Mouse (Mus musculus): ENCODE measurements around the gene Arhgef26. TPM values are rescaled to one million over a fixed set of nuclear protein-coding genes. Genes with fewer than 3 reads are reported as not detected.

The Arhgef26 gene
- 31.3 TPM in 2 replicates for total RNA-seq (2014; rRNA removed)
- polyA plus RNA-seq (2015; fragmentation: Nextera tagmentation; extraction: Ambion mirVana), result 21.7 and 23.1 TPM in 2 replicates

- Histone ChIP-seq H3K27me3 (ENCODE audit: insufficient read depth, low read length) (no peaks in the 10 kb centered on the region), H3K27ac (peak within 1 kb of the TSS; percentile 78), H3K4me1 (ENCODE audit: insufficient read depth, low read length) (no peaks in the 10 kb centered on the region), H3K4me2 (ENCODE audit: low read depth, low read length) (peak within 1 kb of the TSS; percentile 76), H3K36me3 (ENCODE audit: insufficient read depth, low read length) (no peaks in the 10 kb centered on the region), H3K9ac (replicated peaks; ENCODE audit: low read length) (peak within 1 kb of the TSS; percentile 54), H3K9me3 (ENCODE audit: low read length) (no peaks in the 10 kb centered on the region), H3K4me3 (ENCODE audit: low read length) (peak within 1 kb of the TSS; percentile 83)
- TF ChIP-seq CTCF (IDR thresholded peaks at IDR 0.05; ENCODE audit: low read depth), result no peak
- DNase-seq (ENCODE audit: low spot score) (no peak), ATAC-seq (no peak)
- 84% methylated on average over 3 of the region's 3 CpGs for WGBS
Observed at GRCm38 (mm10) chr3:62338044-62338443, at the start of gene Arhgef26. Gene Arhgef26 (plus strand): TSS chr3:62338344.

- H3K4me2 ChIP-seq (ENCODE audit: low read depth, low read length), result no peak overlapping the region
- no peak overlapping the region for H3K27ac ChIP-seq
- H3K36me3 ChIP-seq (ENCODE audit: insufficient read depth, low read length), result no peaks in the 10 kb centered on the region
- WGBS, result 83% methylated on average over 3 of the region's 3 CpGs
- no peak for ATAC-seq
- no peaks in the 10 kb centered on the region for H3K9me3 ChIP-seq (ENCODE audit: low read length)
- H3K27me3 ChIP-seq (ENCODE audit: insufficient read depth, low read length), result no peaks in the 10 kb centered on the region
- DNase-seq (ENCODE audit: low spot score), result no peak
- no peak overlapping the region for H3K9ac ChIP-seq (replicated peaks; ENCODE audit: low read length)
- no peak overlapping the region for H3K4me3 ChIP-seq (ENCODE audit: low read length)
- no peak for TF ChIP-seq CTCF (IDR thresholded peaks at IDR 0.05; ENCODE audit: low read depth)
- H3K4me1 ChIP-seq (ENCODE audit: insufficient read depth, low read length), result no peaks in the 10 kb centered on the region
Observed at GRCm38 (mm10) chr3:62310493-62310892, 27.7 kb upstream of the Arhgef26 start.

- Histone ChIP-seq H3K4me2 (ENCODE audit: low read depth, low read length) (no peak overlapping the region), H3K9me3 (ENCODE audit: low read length) (no peaks in the 10 kb centered on the region), H3K9ac (replicated peaks; ENCODE audit: low read length) (no peak overlapping the region), H3K4me1 (ENCODE audit: insufficient read depth, low read length) (no peaks in the 10 kb centered on the region), H3K36me3 (ENCODE audit: insufficient read depth, low read length) (no peaks in the 10 kb centered on the region), H3K27ac (no peak overlapping the region), H3K4me3 (ENCODE audit: low read length) (no peak overlapping the region), H3K27me3 (ENCODE audit: insufficient read depth, low read length) (no peaks in the 10 kb centered on the region)
- ATAC-seq (no peak), DNase-seq (ENCODE audit: low spot score) (no peak)
- TF ChIP-seq CTCF (IDR thresholded peaks at IDR 0.05; ENCODE audit: low read depth), result no peak
- 93% methylated on average over 5 of the region's 5 CpGs for WGBS
Observed at GRCm38 (mm10) chr3:62311224-62311623, 26.9 kb upstream of the Arhgef26 start.

GRCm38 (mm10) chr3:62324708-62325107, 13.4 kb upstream of the Arhgef26 start:
- peak; percentile 75 for ATAC-seq

GRCm38 (mm10) chr3:62327903-62328302, 10.2 kb upstream of the Arhgef26 start:
- no peak overlapping the region for H3K9ac ChIP-seq (replicated peaks; ENCODE audit: low read length)
- H3K4me3 ChIP-seq (ENCODE audit: low read length), result no peak overlapping the region
- no peak for TF ChIP-seq CTCF (IDR thresholded peaks at IDR 0.05; ENCODE audit: low read depth)
- no peaks in the 10 kb centered on the region for H3K36me3 ChIP-seq (ENCODE audit: insufficient read depth, low read length)
- DNase-seq (ENCODE audit: low spot score) (peak; percentile 60), ATAC-seq (peak; percentile 83)
- peaks cover 3% of the 10 kb centered on the region; the same call in 1 of the 2 replicates for H3K4me1 ChIP-seq (ENCODE audit: insufficient read depth, low read length)
- no peaks in the 10 kb centered on the region for H3K9me3 ChIP-seq (ENCODE audit: low read length)
- 23% methylated on average over 2 of the region's 2 CpGs for WGBS
- peak overlapping the region; percentile 26; the same call in 1 of the 2 replicates for H3K27ac ChIP-seq
- H3K27me3 ChIP-seq (ENCODE audit: insufficient read depth, low read length), result no peaks in the 10 kb centered on the region
- H3K4me2 ChIP-seq (ENCODE audit: low read depth, low read length), result no peak overlapping the region

More at GRCm38 (mm10) chr3:62324708-62325107, 13.4 kb upstream of the Arhgef26 start:
- Histone ChIP-seq H3K9me3 (ENCODE audit: low read length) (no peaks in the 10 kb centered on the region), H3K9ac (replicated peaks; ENCODE audit: low read length) (no peak overlapping the region), H3K4me3 (ENCODE audit: low read length) (no peak overlapping the region), H3K4me1 (ENCODE audit: insufficient read depth, low read length) (peaks cover 3% of the 10 kb centered on the region; the same call in 1 of the 2 replicates), H3K4me2 (ENCODE audit: low read depth, low read length) (no peak overlapping the region), H3K36me3 (ENCODE audit: insufficient read depth, low read length) (no peaks in the 10 kb centered on the region), H3K27me3 (ENCODE audit: insufficient read depth, low read length) (no peaks in the 10 kb centered on the region), H3K27ac (no peak overlapping the region)
- no peak for TF ChIP-seq CTCF (IDR thresholded peaks at IDR 0.05; ENCODE audit: low read depth)
- WGBS, result 10% methylated on average over 1 of the region's 1 CpGs
- DNase-seq (ENCODE audit: low spot score), result peak; percentile 23

GRCm38 (mm10) chr3:62338461-62338853, 313 bp downstream of the Arhgef26 start:
- Histone ChIP-seq H3K9me3 (ENCODE audit: low read length) (no peaks in the 10 kb centered on the region), H3K36me3 (ENCODE audit: insufficient read depth, low read length) (no peaks in the 10 kb centered on the region), H3K4me3 (ENCODE audit: low read length) (peak overlapping the region; percentile 83), H3K27ac (peak overlapping the region; percentile 78; the same call in 1 of the 2 replicates), H3K27me3 (ENCODE audit: insufficient read depth, low read length) (no peaks in the 10 kb centered on the region), H3K9ac (replicated peaks; ENCODE audit: low read length) (peak overlapping the region; percentile 54), H3K4me1 (ENCODE audit: insufficient read depth, low read length) (no peaks in the 10 kb centered on the region), H3K4me2 (ENCODE audit: low read depth, low read length) (peak overlapping the region; percentile 76)
- DNase-seq (ENCODE audit: low spot score) (peak; percentile 10), ATAC-seq (peak; percentile 69)
- WGBS, result under 1% methylated on average over 17 of the region's 17 CpGs
- peak; percentile 28 for TF ChIP-seq CTCF (IDR thresholded peaks at IDR 0.05; ENCODE audit: low read depth)

- TF ChIP-seq CTCF (IDR thresholded peaks at IDR 0.05; ENCODE audit: low read depth), result no peak
- under 1% methylated on average over 63 of the region's 68 CpGs for WGBS
- Histone ChIP-seq H3K9me3 (ENCODE audit: low read length) (no peaks in the 10 kb centered on the region), H3K4me1 (ENCODE audit: insufficient read depth, low read length) (no peaks in the 10 kb centered on the region), H3K4me2 (ENCODE audit: low read depth, low read length) (peak overlapping the region; percentile 76), H3K4me3 (ENCODE audit: low read length) (peak overlapping the region; percentile 83), H3K27ac (peak overlapping the region; percentile 78), H3K9ac (replicated peaks; ENCODE audit: low read length) (peak overlapping the region; percentile 54), H3K27me3 (ENCODE audit: insufficient read depth, low read length) (no peaks in the 10 kb centered on the region), H3K36me3 (ENCODE audit: insufficient read depth, low read length) (no peaks in the 10 kb centered on the region)
- ATAC-seq (peak; percentile 93), DNase-seq (ENCODE audit: low spot score) (peak; percentile 64)
Observed at GRCm38 (mm10) chr3:62338854-62339515, 841 bp downstream of the Arhgef26 start.
